Mouse (Mus musculus) CH12F3 (cell line): ENCODE results near the gene Nipal1.

Experiments used
- in situ Hi-C: fragments of 300-500 bp; cut with MboI; formaldehyde crosslinking; loops from 2 replicates; pipeline ENCODE4 v1.14.3; 2020; ENCODE audit warnings: low sequenced_read_pairs

Gene Nipal1

DNA sequence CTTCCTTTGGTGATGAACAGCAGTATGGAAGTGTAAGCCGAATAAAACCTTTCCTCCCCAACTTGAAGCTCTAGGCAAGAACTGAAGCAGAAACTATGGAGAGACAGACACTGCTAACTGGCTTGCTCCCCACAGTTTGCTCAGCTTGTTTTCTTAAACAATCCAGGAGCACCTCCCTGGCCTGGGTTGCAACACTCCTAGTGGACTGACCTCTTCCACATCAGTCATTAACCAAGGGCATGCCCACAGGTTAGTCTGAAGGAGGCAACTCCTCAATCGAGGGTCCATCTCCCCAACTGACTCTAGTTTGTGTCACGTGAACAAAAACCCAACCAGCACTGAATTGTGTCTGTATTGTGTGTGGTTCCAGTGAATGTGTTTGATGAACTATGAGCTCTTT is 17.3 kb downstream of the Nipal1 start:
- in situ Hi-C loops = no loop called here

GRCm38 (mm10) chr5:72665281-72665680 is 17.7 kb downstream of the Nipal1 start:
- in situ Hi-C loops = no loop called here

- in situ Hi-C loops = no loop called here
These were observed 18.8 kb downstream of the Nipal1 start for GRCm38 (mm10) chr5:72666428-72666827.

GRCm38 (mm10) chr5:72668351-72668750 is 20.8 kb downstream of the Nipal1 start:
- in situ Hi-C loops = no loop called here

DNA sequence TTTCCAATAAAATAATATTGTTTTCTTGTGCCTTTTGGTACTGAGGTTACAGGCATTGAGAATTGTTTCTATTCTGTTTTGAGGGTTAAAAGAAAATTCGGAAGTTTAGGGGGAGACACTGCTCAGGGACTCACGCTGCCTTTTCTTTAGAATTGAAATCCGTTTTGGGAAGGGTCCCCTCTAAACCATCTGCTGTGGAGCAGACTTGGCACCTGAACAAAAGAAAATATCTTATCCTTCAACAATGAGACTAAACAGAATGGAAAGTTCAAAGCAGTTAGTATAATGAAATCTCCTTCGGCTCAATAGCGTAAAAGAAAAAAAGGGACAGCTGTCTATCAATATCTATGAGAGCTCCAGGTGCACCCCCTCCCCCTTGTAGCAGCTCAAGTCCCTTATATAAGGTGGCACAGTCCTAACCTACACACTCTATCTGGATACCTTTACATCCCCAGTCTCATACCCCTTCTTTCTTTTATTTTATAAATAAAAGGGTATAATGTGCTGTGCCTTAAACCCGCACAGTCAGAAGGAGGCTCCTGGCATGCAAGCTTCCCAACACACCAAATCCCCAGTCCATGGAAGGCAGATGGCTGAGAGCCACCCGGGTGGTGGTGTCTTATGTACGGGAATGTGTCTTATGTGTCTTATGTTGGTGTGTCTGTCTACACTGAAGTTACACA is 23.6 kb downstream of the Nipal1 start:
- in situ Hi-C loops = no loop called here

DNA sequence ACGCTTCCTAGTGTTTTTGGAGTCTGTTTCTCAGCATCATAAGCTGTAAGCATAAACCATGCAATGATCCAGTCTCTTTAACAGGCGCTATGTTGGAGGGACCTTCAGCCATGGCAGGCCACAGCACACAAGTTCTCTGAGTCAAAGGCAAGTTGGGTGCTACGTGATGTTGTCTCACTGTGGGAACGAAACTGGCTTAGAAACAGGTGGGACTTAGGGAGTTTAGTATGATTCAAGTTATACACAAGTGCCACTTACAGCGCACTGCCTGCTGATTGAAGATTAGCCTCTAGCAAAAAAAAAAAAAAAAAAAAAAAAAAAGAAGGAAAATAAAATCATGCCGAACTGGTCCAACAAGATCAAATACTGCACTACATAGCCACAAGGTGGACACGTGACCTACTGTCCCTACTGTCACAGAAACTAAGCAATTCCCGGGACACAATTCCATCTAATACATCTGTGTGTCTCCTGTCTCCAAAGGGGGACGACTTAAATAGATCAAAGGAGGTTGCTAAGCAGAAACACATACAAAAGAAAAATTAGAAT is 27.5 kb downstream of the Nipal1 start:
- in situ Hi-C loops = no loop called here

GRCm38 (mm10) chr5:72681451-72681850 is 33.9 kb downstream of the Nipal1 start:
- in situ Hi-C loops = no loop called here

DNA sequence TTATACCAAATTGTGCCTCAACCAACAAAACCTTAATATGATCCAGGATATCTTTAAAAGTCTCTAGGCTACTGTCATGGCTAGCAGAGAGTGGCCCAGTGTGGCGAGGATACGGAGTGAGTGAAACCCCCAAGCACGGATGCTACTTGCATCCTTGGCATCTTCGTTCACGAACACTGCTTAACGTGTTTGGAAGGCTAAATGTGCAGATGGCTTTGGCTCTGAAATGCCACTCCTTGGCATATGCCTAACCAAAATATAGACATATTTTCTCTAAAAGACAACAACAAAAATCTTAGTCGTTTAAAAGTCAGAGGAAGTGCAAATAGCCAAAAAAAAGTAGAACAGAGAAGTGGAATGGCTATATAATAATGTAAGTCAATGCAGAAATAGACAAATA is 42.0 kb downstream of the Nipal1 start:
- in situ Hi-C loops = no loop called here

- in situ Hi-C loops = no loop called here
These were observed 42.9 kb downstream of the Nipal1 start for GRCm38 (mm10) chr5:72690516-72690915.

GRCm38 (mm10) chr5:72694684-72695083 is 47.1 kb downstream of the Nipal1 start:
- in situ Hi-C loops = no loop called here

GRCm38 (mm10) chr5:72696491-72696890 is 48.9 kb downstream of the Nipal1 start:
- in situ Hi-C loops = no loop called here

DNA sequence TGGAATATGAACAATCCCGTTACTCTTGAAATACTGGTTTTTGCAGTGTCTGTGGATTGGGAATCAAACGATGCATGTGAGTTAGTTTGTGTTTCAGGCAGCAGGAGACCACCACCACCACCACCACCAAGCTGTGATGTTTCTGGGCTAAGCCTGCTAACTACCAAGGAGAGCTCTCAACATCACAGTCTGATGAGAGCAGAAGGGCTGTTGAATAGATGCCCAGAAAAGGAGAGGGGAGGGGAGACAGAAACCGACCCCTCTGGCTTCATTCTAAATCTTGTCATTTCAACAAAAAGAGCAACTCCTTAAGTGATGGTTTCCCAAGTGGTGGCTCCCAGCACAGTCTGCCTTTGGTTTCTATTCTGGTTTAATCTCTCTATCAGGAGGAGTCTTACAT is 50.7 kb downstream of the Nipal1 start:
- in situ Hi-C loops = no loop called here

- in situ Hi-C loops = no loop called here
These were observed 51.4 kb downstream of the Nipal1 start for GRCm38 (mm10) chr5:72698818-72699499.

- in situ Hi-C loops = no loop called here
These were observed 51.9 kb downstream of the Nipal1 start for GRCm38 (mm10) chr5:72699500-72699818.

DNA sequence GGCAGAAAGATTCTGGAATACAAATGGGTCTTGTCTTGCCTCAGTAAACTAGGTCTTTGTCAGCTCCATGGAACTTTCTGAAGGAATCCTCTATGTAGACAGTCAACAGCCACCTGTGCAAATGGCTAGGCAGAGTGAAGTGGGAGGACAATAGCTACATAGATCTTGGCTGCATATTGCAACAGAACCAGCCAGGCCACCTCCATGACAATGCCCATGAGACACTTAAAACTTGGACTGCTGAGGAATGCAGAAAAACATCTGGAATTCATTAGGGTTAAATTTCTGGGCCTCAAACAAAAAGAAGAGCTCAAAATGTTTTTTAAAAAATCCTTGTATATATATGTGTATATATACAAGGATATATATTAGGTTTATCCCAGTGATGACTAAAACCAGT is 54.6 kb downstream of the Nipal1 start:
- in situ Hi-C loops = loop anchor here (25.0 kb wide), 1 partner anchor 340 kb away; no protein-coding TSS in a partner anchor

DNA sequence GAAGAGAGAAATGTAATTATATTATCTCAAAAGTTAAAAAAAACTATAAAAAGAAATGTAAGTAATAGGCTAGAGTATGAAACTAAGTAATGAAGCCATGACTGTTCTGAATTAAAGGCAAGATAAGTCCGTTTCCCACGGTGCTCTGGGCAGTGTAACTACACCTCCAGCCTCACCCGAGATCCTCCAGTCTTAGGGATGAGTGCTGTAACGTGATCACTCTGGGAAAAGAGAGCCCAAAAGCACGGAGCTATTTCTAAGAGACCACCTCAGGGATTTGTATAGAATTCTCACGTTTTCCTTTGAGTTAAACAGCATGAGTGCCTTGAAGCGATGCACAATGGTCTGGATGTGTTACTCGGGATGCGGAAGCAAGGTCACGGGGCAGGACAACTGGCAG is 58.5 kb downstream of the Nipal1 start:
- in situ Hi-C loops = loop anchor here (25.0 kb wide), 1 partner anchor 344 kb away; no protein-coding TSS in a partner anchor

DNA sequence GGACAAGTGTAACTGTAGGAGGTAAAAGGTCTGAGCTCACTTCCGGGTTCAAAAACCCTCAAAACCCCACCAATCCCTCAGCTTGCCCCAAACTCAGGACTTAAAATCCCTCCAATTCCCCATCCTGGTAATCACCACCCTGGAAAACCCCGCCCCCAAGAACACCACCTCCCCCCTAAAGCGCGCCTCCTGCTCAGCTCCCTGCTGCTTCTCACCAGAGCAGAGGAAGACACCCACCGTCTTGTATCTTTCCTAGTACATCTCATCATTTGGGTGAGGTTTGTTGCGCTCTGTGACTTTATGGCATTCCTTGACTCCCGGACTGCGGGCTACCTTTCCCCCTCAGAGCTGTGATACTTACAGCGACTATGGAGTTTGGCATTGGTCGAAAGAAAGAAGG is 59.1 kb downstream of the Nipal1 start:
- in situ Hi-C loops = loop anchor here (25.0 kb wide), 1 partner anchor 344 kb away; no protein-coding TSS in a partner anchor

GRCm38 (mm10) chr5:72709451-72709850 is 61.9 kb downstream of the Nipal1 start:
- in situ Hi-C loops = loop anchor here (25.0 kb wide), 1 partner anchor 347 kb away; no protein-coding TSS in a partner anchor

DNA sequence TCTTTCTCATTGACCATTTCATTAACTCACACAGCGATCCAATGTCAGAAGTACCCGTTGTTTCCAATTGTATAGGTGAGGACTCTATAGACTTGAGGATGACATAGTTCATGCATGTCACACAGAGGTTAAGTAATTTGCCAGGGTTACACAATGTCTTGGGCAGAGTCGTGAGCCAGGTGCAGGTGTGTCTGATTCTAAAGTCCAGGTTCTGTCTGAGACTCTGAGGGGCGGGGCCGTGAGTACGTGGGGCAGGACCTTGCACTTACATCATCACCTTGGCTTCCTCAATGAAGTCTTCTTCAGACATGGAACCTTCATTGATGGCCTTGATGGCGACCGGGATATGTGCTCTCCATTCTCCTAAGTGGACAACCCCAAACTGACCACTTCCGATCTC is 62.4 kb downstream of the Nipal1 start:
- in situ Hi-C loops = loop anchor here (25.0 kb wide), 1 partner anchor 348 kb away; no protein-coding TSS in a partner anchor

- in situ Hi-C loops = loop anchor here (25.0 kb wide), 1 partner anchor 348 kb away; no protein-coding TSS in a partner anchor
These were observed 63.1 kb downstream of the Nipal1 start for GRCm38 (mm10) chr5:72710572-72711278.

DNA sequence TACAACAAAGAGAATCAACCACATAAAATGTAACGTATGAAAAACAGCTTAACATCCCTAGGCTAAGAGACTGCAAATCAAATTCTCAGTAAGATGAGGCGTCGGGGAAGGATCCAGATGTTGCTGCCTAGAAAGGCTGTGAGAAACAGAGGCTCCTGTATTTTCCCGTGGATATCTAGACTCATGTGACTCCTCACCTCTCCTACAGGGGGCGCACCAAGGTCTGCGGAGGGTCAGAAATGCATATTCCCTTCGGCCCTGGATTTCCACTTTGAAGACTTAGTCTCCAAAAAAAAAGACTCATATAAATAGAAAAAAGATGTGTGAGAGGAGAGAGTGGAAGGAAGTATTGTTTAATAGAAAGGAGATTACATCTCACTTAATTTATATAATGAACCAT is 73.0 kb downstream of the Nipal1 start:
- in situ Hi-C loops = loop anchor here (25.0 kb wide), 1 partner anchor 358 kb away; no protein-coding TSS in a partner anchor
